Mouse (Mus musculus) mouse embryonic stem cell (cell line): ENCODE data around the gene Rtp2.

Experiments used
- in situ Hi-C, 2 experiments: fragments of 300-500 bp; cut with MboI; formaldehyde crosslinking; loops; 1 replicate in 1 of 2; 3 replicates in 1 of 2; pipeline ENCODE4 v1.14.3; 2019 to 2020; ENCODE audit warnings: low sequenced_read_pairs in 2 of 2, low pct_unique_long_range_greater_than_20kb in 1 of 2, mixed read lengths in 1 of 2; ENCODE audit not compliant: unreplicated experiment in 1 of 2

Gene Rtp2

DNA sequence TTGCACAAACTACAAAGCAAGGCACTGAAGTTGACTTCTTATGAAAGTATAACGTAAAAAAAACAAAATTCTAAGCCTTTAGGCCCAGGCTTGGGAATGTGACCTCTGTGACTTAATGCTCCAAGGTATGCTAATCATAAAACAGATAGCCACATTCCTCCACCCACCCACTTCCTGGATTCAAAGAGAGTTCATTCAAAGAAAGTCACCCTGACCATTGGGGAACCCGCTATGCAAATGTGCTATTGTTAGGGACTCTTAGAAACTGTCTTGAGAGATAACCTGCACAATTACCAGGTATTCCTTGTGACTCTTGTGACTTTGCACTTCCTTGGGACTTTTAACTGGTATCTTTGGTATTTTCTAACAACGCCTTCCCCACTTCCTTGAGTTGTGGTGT is 25.6 kb downstream of the Rtp2 start:
- in situ Hi-C loops, result loop anchor here in 1 of 2 experiments (25.0 kb wide), 1 partner anchor 794 kb away; the partner anchor contains the start of gene Eif4a2

DNA sequence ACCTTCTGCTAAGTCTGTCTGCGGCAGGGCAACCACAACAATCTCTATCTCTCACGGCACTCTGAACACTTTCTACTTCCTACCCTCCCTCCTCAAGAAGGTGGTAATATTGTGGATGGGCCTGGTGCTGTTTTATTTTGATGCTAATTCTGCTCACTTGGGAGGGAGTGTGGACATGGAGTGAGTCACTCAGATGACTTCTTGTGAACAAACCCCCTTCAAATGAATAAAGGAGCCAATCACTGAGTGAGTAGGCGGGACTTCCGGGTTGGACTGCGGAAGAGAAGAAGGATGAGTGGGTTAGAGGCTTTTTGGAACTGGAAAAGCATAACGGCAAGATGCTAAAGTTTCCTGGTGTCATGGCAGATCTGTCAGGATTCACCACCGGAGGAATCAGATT is 30.8 kb downstream of the Rtp2 start:
- in situ Hi-C loops, result loop anchor here in 1 of 2 experiments (25.0 kb wide), 1 partner anchor 789 kb away; the partner anchor contains the start of gene Eif4a2

DNA sequence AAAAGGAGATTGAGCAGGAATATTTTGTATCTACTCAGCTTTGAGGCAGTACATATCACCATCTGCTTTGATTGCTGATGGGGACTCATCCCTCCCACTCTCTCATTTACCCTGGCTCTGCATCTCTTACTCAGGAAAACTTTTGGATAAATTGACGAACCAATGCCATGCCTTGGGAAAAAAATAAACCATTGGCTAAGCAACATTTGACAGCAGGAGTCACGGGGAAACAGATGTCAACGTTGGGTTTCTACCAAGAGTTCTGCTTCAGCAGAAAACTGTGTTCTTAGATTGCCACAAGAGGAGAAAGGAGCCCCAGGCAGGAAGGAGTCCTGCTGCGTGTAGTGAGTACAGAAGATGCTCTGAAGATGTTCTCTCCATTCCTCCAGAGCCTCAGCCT is 32.1 kb downstream of the Rtp2 start:
- in situ Hi-C loops, result loop anchor here in 1 of 2 experiments (25.0 kb wide), 1 partner anchor 788 kb away; the partner anchor contains the start of gene Eif4a2

DNA sequence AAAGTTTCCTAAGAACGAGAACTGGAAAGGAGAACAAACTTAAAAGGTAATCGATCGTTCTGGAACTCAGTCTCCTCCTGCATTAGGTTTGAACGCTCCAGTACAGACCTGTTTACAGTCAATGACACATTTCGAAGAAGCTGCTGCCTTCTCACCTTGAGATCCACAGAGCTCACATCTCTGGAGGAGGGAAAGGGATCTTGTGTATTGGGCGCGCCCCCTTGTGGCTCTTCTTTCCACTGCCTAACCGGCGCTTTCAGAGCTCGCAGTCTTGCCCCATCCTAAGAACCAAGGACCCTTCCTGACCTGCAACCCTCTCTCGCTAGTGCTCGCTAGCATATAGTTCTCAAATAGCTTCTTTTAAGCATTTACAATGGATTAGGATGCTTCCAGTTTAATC is 33.4 kb downstream of the Rtp2 start:
- in situ Hi-C loops, result loop anchor here in 1 of 2 experiments (10.0 kb wide), 2 partner anchors 354 to 454 kb away; no protein-coding TSS in a partner anchor

DNA sequence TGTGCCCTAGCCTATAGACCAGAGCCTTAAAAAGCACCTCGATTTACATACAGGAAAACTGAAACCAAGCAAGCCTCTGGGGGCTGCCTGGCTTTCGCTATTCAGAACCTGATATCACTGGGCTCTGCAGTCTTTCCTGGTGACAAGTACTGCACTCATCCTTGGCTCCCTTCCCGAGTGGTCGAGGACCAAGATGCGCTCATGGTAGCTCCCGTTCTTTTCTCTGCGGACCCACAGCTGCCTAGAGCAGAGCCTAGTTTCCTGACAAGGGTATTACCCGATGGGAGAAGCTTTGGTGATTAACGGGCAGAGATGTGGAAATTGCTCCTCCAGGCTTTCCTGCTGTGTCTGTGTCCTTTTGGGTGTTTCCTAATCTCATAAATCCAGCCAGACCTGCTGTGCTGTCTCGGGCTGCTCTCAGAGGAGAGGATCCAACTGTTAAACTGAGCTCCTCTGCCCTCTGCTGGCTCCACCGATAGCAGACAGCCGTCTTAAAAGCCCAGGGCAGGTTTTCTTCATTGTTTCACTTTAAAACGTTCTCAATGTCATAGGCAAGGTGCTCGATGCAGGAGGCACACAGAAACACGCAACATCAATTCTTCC is 34.1 kb downstream of the Rtp2 start:
- in situ Hi-C loops, result loop anchor here in 1 of 2 experiments (10.0 kb wide), 2 partner anchors 353 to 453 kb away; no protein-coding TSS in a partner anchor

DNA sequence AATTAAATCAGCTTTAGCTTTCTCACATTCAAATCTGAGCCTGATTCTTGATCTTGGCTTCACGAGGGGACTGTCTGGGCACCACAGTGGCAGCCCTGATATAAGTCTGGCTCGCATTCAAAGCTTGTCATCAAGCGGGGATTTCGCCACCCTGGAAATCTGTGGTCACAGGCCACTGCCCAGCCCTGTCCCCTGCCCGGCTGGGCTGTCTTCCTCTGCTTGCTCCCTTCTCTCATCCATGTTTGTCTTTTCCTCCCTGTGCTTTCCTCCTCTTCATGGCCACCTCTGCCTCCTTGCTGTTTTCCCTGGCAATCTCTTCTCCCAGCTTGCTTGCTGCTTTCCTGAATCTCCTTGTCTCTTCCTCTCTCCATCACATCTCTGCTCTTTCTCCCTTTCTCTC is 34.7 kb downstream of the Rtp2 start:
- in situ Hi-C loops, result loop anchor here in 1 of 2 experiments (10.0 kb wide), 2 partner anchors 353 to 453 kb away; no protein-coding TSS in a partner anchor

DNA sequence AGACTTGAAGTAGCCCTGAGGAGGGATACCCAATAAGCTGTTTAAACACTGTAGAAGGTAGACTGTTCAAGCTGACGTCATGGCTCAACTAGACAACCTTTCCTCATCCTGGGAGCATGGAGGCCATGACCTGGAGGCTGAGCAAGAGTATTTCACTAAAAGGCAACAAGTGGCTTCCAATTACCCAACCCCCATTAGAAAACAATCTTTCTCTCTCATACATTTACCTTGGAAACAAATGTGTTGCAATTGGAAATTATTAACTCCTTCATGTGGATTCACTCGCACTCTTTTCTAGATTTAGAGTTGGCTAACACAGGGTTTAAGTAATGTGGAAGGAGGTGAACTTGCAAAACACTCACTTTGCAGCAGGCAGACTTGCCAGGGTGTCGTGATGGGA is 37.1 kb downstream of the Rtp2 start:
- in situ Hi-C loops, result loop anchor here in 1 of 2 experiments (10.0 kb wide), 2 partner anchors 350 to 450 kb away; no protein-coding TSS in a partner anchor

DNA sequence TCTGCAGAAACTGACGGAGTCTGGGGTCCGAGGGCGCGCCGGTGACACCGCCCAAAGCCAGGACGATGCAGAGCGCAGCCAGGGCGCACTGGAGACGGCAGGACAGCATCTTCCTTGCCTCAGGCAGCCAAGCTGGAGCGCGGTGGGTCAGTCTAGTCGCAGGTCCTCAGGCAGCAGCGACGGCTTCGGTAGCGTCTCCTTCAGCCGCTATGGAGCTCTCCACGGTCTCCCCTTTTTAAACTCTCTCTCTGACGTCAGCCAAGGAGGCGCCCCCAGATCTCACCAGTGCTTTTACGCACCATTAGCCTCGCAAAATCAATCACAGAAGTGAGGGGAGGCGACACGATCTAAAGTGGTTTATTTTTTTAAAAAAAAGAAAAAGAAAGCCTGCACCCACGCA is 41.6 kb downstream of the Rtp2 start, which contains the start of gene Sst:
Gene Sst (minus strand): TSS at position 323 of the 400 bp plus-strand sequence.
- in situ Hi-C loops, result loop anchor here in 1 of 2 experiments (10.0 kb wide), 2 partner anchors 346 to 446 kb away; no protein-coding TSS in a partner anchor

DNA sequence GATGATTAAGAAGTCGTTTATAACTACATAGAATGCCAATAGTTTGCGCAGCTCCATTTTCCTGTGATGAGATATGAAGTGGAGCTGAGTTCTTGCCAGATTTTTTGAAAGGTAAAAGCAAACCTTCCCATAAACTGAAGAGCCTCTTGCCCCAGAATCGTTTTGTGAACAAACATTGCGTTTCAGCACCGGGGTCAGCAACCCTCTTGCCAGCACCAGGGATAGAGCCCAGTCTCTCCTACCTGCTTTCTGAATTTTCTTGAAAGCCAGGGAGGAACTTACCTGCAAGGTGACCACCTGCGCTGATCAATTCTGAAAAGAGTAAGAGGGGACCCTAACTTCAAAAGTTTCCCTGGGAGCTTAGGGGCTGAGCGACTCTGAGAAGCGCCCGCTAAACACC is 42.0 kb downstream of the Rtp2 start:
- in situ Hi-C loops, result loop anchor here in 1 of 2 experiments (10.0 kb wide), 2 partner anchors 345 to 445 kb away; no protein-coding TSS in a partner anchor

DNA sequence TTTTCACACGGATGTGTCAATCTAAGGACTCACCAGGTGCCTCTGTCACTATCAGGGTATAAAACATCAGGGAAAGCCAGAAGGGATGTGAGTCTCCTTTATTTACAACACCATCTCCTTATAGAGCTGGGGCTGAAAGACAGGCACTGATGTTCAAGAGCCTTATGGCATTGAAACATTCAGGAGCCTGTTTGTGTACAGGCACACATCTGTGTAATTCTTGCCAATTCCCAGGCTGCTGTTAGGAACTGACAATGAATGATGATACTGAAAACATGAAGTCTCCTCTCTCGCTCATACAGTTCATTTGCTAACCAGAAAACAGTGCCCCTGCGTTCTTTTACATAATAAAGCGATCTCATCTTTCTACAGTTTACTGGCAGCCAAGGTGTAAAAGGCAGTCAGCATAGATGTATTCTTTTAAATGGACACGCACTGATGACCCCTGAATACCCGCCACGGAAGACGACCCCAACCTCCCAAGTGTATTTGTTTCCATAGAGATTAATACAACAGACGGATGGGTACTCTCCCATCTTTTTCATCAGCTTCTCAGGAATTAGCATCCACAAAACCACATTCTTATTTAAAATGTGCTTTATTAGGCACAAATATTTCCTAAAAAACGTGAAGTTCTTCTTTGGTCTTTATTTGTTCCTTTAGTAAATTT is 44.1 kb downstream of the Rtp2 start:
- in situ Hi-C loops, result no loop called here

DNA sequence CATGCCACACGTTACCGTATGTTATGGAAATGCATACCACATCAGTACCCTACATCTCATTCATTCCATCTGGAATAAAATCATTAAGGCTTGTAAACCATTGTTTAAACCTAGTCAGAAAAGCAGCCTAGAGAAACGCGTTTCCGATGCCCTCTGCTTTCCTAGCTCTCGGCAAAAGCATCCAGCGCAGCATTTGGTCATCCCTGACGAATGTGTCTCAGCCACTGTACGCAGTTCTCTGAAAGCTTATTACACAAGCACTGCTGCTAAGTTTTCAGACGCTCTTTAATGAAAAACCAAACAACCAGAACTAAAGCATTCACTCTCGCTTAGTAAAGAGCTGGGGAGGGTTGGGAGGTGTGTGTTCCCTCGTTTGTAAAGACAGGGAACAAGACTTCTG is 47.1 kb downstream of the Rtp2 start:
- in situ Hi-C loops, result no loop called here
